Mouse (Mus musculus): ENCODE results near the gene I830077J02Rik.
"Not testable (repeated sequence)": the region's sequence is repeated elsewhere in the genome, so short reads cannot be mapped to it uniquely, and the experiment has no call there.

The I830077J02Rik gene

DNA sequence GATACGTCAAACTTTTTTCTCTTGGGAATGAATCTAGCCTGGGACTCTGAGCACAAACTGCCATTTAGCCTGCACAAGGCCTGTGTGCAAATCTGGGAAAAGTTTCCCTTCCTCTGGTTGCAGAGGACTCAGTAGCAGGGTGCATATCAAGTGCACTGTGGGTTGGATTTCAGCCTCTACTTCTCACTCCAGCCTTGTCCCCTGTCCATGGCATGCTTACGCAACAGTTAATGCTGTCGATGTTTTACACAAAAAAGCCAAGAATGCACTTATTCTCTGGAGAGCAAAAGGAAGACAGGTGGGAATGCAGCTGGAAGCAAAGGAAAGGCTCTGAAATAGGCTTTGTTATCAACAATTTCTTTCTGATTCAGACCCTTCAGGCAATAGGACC, 14.1 kb downstream of the I830077J02Rik start:
- DNase-seq (ENCODE audit: low read depth) = peak; percentile 11

- peak; percentile 25 for DNase-seq (ENCODE audit: low read depth)
Observed at GRCm38 (mm10) chr3:105917656-105918354, 14.7 kb downstream of the I830077J02Rik start.

DNA sequence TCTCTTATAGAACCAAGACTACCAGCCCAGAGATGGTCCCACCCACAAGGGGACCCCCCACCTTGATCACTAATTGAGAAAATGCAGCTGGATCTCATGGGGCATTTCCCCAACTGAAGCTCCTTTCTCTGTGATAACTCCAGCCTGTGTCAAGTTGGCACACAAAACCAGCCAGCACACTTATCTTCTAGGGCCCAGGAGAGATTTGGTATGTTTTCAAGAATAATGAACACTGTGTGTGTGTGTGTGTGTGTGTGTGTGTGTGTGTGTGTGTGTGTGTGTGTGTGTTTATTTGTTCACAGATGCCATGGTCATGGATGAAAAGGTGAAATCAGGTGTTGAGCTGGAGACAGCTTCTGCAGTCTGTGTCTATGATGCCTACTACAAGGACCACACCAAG, 16.0 kb downstream of the I830077J02Rik start:
- DNase-seq (ENCODE audit: low read depth) = not testable (repeated sequence)

DNA sequence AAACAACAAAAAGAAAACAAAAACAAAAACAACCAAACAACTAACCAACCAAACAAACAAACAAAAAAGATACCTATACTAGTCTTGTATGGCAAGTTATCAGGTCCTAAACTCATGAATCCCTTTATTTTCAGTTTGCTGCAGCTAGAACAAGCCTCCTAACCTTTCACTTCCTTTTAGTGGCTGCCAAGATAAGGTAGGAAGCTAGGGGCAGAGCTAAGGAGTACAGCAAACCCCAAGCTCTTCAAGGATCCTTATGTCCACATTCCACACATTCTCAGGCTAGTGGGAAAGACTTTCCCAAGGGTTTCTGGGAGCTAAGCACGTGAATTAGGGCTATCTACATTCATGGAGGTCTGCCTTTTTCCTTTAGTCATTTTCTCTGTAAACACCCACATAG, 17.2 kb downstream of the I830077J02Rik start:
- DNase-seq (ENCODE audit: low read depth) = no peak

DNA sequence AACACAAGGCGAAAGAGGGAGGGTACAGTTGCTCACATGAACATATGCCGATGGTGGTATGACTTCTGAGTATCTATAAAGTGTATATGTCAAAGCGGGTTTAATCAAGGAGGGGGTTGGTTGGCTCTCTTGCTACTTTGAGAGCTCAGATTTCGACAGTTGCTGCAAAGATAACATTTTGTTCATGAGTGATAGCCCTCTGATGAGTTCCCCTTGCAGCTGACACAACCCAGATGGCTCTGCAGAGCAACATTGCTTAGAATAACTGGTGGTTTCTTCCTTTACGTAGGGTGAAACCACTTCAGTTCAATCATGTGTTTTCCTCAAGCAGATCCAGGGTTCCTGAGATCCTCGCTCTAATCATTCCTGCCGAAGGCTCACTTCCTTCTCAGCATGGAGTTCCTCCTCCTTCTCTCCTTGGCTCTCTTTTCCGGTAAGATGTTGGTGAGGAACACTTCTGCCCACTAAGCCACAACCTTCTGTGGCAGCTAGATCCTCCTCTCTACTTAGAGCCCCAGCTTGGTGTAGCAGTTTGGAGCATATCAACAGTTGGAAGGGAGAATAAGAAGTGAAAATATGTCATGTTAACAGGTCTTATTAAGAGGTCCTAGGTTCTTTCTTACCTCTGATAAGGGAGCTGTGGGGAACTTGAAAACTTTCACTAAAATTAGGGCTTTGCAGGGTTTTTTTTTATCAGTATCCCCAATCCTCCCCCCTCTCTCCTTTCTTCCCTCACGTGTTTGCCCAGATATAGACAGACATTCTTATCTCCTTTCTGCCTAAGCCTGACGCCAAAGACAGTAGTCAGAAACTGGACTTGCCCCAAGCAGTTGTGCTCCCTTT, 18.4 kb downstream of the I830077J02Rik start:
- no peak for DNase-seq (ENCODE audit: low read depth)

DNA sequence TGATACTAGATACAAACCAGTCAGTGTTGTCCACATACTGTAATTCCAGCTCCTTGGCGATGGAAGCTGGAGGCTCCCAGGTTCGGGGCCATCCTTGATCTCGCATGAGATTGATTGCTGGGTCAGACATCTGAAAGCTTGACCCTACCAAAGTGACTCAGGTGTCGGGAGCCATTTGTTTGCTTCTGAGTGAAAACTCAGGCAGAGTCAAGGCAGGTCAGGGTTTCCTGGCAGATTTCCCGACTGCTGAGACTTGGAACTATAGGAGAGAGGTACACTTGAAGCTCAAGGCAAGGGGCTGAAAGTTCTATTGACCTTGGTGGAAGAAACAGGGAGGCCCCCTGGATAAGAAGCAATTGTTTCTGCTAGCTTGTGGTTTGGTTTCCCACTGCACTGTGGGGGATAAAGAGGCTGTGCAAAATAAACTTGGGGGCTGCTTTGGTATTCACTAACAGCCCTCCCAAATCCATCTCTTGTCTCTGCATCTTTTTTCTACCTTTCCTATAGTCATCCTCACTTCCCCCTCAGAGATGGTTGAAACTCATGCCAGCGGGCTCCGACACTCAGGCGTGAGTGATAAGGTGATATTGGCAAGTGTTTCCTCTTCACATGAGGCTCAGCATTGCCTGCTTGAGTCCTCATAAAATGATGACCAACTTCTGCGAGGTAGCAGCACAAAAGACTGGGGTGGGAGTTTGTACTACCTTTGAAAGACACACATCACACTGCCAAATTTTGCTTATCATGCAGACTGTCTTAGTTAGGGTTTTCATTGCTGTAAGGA, 20.2 kb downstream of the I830077J02Rik start:
- no peak for DNase-seq (ENCODE audit: low read depth)

DNA sequence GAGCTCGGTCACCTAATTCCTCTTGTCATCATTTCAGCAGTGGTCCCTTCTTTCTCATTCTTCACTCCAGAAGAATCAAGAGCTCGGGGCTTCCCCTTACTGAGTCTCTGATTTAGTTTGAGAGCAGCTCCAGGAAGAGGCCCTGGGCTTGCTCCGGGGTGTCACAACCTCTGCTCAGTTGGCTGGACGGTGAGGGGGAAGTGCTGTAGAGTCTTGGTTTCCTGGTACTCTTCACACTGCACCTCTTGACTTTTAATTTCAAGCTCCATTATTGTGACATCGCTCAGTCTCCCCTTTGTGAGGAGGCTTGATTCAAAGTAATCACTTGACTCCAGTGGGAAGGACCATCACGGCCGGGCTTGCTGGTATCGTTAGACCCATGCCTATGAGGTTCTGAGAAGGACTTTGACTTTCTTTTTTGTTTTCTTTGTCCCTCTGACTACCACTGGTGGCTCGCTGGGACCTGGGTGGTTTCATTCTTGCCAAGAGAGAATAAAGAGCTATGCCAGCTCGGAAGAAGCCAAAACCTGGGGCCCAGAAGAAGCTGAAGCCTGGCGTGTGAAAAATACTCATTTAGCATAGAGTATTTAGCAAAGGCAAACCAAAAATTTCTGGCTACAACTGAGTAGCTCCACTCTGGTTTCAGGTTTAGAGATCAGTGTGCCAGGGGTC, 21.8 kb downstream of the I830077J02Rik start:
- DNase-seq (ENCODE audit: low read depth) = no peak

DNA sequence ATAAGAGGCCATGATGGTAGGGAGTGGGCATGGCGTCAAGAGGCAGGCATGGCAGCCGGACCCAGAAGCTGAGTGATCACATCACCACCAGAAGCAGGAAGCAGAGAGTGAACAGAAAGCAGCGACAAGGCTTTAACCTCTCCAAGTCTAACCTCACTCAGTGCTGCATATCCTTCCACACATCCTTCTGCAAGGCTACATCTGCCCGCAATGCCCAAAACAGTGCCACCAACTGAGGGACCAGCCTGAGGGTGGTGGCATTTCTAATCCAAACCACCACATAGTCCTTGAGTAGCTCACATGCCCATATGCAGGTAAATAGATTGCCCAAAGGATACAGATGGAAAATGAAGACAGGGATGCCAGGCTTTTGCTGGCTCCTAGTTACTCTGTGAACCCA, 23.5 kb downstream of the I830077J02Rik start:
- no peak for DNase-seq (ENCODE audit: low read depth)

- no peak for DNase-seq (ENCODE audit: low read depth)
Observed at GRCm38 (mm10) chr3:105907956-105908655, 24.4 kb downstream of the I830077J02Rik start.

DNA sequence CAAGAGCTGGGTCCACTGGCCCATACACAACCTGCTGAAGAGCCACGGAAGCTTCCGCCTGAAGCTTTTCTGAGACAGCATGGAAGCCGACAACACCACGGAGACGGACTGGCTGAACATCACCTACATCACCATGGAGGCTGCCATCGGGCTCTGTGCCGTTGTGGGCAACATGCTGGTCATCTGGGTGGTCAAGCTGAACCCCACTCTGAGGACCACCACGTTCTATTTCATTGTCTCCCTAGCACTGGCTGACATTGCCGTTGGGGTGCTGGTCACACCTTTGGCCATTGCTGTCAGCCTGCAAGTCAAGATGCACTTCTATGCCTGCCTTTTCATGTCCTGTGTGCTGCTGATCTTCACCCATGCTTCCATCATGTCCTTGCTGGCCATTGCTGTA, 27.7 kb downstream of the I830077J02Rik start:
- DNase-seq (ENCODE audit: low read depth) = no peak

DNA sequence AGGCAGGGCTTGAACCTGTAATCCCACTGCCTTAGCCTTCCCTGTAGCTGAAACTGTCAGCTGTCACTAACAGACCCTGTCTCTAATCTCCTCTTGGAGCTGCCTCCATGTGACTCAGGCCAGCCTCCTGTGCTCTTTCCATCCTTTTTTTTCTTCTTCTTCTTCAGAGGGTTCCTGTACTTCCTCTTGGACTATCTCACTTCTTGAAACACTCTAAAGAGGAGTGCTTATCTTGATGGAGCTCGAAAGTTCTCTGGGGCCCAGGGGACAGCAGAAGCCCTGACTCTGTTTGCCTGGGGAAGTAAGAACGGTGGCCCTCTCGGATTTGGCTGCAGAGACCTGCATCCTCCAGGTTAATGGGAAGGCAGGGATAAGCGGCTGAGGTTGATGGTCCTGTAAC, 28.3 kb downstream of the I830077J02Rik start:
- no peak for DNase-seq (ENCODE audit: low read depth)

DNA sequence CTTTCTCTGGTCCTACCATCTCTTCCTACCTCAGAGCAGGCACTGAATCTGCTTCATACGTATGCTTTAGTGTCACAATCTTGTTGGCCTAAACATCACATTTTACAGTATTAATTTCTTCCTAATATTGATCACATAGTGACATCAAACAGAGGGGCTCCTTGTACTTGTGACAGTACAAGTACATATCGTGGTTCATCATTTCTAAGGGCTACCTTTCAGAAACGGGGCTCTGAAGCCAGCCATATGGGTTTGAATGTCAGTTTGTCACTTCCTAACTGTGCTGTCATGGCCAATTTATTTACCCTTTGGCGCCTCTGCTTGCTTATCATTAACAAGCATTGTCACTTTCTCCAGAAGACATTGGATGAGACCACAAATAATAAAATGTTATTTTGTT, 31.0 kb downstream of the I830077J02Rik start:
- DNase-seq (ENCODE audit: low read depth) = no peak

- no peak for DNase-seq (ENCODE audit: low read depth)
Observed at GRCm38 (mm10) chr3:105900716-105901115, 31.7 kb downstream of the I830077J02Rik start.

GRCm38 (mm10) chr3:105900266-105900665, 32.2 kb downstream of the I830077J02Rik start:
- DNase-seq (ENCODE audit: low read depth) = no peak

DNA sequence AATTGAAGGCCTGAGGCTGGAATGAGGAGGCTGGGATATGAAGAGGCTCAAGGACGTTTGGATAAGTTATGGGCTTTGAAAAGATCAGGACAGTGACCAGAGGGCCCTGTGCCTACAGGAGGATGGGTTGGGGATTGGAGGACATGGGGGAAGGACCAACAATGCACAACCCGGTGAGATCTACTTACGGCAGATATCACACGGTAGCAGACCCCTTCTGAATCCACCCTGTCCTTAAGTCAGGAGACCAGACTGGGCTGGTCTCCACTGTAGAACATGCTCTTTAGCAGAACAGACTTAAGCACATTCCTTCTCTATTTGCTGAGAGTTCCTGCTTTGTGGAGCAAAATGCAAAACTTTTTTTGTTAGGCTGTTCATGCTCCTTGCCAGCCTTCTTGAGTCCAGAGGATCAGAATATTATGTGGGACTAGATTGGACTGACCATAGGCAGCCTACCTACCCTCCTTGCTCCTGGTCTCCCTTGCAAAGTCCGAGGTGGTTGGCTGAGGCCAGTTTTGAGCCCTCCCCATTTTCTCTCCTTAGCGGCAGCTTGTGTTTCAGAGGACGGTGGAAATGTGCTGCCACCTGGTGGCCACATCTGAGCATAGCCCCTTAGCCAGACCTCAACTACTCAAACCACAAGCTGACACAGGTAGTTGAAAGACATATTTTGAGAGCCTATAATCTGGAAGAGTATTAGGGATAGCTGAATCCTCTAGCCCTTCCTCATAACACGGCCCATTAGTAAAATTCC, 32.9 kb downstream of the I830077J02Rik start:
- DNase-seq (ENCODE audit: low read depth) = peak; percentile 72

- no peak for DNase-seq (ENCODE audit: low read depth)
Observed at GRCm38 (mm10) chr3:105898861-105899260, 33.6 kb downstream of the I830077J02Rik start.

- DNase-seq (ENCODE audit: low read depth) = peak; percentile 48
Observed at GRCm38 (mm10) chr3:105898325-105898724, 34.1 kb downstream of the I830077J02Rik start.

DNA sequence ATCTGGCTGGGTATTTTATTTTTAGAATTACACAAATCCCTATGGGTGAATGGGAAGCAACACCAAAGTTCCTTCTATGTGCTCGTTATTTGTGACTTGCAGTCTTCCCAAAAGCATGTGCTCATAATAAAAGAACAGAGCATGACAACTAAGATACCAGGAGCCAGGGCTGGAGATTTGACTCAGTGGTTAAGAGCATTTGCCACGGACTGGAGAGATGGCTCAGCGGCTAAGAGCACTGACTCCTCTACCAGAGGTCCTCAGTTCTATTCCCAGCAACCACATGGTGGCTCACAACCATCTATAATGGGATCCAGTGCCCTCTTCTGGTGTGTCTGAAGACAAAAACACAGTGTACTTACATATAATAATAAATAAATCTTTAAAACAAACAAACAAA, 35.7 kb downstream of the I830077J02Rik start:
- DNase-seq (ENCODE audit: low read depth) = no peak

- peak; percentile 78 for DNase-seq (ENCODE audit: low read depth)
Observed at GRCm38 (mm10) chr3:105894601-105895592, 37.6 kb downstream of the I830077J02Rik start.
